Mouse (Mus musculus): ENCODE measurements around the gene Ptov1.

- TF ChIP-seq POLR2AphosphoS2 (IDR thresholded peaks at IDR 0.05; ENCODE audit: insufficient read length, low read depth) = peak; percentile 21
- no peak for TF ChIP-seq E2F4 (IDR thresholded peaks at IDR 0.05; ENCODE audit: insufficient read depth)
- TF ChIP-seq POLR2A (IDR thresholded peaks at IDR 0.05; ENCODE audit: insufficient read length, low read depth) = no peak
Observed at GRCm38 (mm10) chr7:44856265-44856916, 13.2 kb downstream of the Ptov1 start.

All from myocyte (in vitro differentiated cells).